Mouse (Mus musculus): Measurements from ENCODE around the gene Tcaim.

DNA sequence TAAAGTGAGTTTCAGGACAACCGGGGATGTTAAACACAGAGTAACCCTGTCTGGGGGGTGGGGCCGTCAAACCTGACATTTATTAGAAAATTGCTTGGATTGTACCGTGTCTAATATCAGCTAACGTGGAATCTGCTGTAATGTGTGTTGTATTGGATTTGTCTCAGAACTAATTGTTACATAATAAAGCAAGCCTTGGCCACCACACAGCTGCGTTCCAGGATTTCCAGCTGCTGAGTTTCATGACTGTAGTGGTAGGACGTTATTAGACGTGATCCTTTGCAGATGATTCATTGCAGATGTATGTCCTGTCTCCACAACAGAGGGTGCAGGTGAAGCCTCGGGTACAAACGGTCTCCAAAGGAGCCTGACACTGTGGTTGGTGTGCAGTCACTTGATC is 30.8 kb downstream of the Tcaim start:
- no peak for TF ChIP-seq CTCF (IDR thresholded peaks at IDR 0.05; ENCODE audit: borderline replicate concordance, insufficient read depth, low read depth, low read length)
- no peak for TF ChIP-seq POLR2A (IDR thresholded peaks at IDR 0.05; ENCODE audit: borderline replicate concordance, insufficient read depth, low read length)

Measured in cerebellum, adult 2 months (tissue).